Mouse (Mus musculus): ENCODE results near the gene Hoxa13.

The Hoxa13 gene

DNA sequence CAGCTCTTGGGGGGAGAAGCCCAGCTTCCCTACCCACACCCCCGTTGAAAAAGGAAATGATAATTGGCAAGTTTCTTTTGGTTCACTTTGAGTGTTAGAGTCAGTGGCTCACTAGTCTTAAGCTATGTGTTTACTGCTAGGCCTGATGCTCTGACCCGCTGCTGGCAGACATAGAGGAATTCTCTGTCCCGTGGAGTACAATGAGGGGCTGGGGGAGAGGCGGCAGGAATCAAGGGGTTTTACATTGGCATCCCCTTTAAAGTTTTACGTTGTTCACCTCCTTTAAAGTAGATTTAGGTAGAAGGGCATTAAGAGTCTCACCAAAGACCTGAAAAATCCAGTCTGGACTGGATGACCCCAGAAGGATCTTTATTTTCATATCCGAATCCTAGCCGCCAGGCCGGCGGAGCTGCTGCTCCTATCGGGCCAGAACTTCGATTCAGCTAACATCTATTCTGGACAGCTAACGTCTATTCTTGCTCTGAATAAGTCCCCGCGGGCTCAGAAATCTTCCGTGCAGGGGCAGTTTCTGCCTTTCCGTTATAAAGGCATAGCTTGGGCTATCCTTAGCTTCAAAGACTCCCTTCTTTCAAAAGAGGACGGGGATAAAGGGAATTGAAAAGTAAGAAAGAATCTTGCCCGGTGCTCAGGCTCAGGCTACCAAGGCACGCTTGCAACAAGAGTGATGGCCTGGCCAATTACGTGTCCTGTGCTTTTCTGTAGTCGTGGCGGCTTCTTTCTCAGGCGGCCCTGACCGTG is 8.5 kb downstream of the Hoxa13 start:
- no peak for DNase-seq (ENCODE audit: extremely low spot score)

DNA sequence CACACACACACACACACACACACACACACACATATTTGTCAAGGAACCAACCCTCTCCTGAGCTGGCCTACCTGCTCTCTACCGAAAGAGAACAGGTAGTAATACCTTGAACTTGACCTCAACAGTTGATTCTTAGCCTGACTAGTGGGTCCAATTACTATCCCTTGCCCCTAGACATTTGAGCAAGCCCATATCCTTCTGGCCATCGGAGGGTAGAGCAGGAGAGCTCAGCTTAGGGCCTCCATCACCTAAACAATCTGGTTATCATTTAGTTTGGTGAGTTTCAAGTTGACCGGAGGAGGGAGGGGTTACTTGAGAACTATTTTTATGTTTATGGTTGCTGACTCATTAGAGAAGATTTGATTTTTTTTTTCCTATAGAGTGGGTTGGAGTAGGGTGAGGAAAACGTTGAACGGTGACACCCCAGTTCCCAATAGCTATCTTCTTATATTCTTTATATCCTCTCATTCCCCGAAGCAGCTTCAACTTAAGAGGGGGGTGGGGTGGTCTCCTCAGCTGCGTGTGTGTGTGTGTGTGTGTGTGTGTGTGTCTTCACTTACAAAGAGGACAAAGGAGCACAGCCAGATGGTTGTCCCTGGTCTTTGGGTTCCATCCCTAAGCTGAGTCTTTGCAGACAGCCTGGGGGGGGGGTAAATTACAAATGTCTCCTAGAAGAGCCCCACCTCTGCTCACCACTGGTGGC is 9.4 kb downstream of the Hoxa13 start:
- no peak for DNase-seq (ENCODE audit: extremely low spot score)

DNA sequence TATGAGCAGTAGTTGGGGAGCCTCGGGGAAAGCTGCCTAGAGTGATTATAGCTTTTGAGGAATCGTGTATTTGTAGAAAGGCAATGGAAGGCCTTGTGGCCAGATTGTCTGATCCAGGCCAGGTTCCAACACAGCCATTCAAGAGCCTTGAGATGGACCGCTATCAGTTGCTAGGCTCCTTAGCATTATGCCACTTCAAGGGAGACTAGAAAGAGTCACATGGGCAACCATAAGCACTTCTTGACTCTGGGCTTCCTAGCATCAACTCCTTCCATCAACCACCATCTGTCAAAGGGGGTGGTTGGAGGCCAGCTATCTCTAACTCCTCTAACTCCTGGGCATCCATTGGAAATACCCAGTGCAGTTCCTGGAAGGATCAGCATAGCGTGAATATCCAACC is 10.9 kb downstream of the Hoxa13 start:
- DNase-seq (ENCODE audit: extremely low spot score) = no peak

DNA sequence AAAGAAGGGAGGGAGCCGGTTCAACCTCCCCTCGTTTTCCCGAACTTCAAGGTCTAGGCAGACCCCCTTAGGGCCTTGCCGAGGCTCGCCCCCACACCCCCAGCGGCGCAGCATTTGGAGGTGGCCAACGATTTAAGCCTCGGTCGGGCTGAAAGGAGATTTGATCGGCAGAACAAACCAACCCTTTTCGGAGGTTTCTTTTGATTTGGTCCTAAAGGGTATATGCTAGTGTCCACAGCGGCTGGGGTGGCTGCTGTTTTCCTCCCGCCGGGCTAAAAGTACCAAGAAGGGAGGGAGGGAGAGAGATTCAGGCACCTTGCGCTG is 11.3 kb downstream of the Hoxa13 start:
- no peak for DNase-seq (ENCODE audit: extremely low spot score)

DNA sequence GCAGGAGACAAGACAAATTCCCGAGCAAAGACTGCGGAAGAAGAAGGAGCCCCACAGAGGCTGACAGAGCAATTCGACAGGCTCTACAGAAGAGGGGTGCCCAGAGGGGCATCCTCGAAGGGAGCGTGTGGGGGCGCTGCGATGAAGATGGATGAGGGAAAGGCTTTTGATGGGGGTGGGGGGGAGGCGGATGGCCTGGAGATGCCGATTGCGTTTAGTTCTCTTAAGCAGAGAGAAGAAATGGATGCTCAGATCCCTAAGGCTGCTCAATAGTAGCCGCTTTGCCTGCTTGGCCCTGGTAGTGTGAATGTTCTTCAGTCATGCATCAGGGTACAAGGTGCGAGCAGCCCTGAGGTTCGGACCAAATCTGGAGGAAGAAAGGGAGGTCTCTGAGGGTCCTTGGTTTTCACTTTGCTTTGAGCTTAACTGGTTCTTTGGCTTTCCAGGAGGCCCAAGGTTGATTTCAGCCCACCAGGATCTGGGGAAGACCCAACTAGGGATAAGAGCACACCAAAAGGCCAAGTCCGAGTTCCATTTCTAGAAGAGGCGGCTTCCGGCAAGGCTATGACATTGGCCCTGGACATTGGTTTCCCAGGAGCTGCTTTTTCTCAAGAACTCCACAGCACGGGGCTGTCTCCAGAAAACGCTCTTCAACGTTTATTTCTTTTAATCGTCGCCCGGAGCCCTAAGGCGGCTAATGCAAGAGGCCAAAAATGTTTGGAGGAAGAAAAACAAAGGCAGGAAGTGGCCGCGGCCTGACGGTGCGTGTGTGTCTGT is 11.9 kb downstream of the Hoxa13 start:
- no peak for DNase-seq (ENCODE audit: extremely low spot score)

DNA sequence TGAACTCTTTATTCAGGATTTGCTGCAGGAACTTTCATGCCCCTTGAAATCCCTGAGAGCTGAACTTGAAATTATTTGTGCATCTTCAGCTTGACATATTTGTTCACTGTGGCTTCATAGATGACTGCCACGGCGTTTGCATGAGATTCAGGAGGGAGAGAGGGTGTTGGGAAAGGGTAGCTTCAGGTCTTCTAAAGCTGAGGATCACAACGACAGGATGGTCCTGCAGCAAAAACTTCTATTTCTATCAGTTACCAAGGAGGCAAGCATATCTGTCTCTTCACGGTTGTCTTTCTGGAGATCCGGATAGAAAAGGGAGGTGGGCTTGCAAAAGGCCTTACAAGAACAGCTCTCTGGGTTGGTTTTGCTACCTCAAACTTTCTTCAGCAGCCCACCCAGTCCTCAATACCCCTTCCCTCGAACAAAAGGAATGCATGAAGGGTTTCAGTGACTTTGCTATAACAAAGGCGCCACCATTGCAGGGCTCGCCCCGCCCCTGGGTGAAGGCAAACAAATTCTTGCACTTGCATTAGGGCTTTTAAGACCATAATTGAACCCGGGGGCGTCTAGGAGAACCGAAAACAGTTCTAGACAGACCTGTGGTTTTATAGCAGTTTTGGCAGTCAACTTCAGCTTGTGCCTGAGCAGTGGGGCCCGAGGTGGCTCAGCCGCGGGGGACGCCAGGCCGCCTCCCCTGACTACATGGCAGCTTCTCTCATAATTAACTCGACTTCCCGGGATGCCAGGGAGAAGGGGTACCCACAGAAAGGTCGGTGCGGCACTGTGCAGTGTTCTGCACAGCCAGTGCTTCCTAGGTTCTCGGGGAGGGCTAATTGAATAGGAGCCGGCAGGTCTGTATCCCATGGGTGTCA is 12.7 kb downstream of the Hoxa13 start:
- DNase-seq (ENCODE audit: extremely low spot score) = no peak

DNA sequence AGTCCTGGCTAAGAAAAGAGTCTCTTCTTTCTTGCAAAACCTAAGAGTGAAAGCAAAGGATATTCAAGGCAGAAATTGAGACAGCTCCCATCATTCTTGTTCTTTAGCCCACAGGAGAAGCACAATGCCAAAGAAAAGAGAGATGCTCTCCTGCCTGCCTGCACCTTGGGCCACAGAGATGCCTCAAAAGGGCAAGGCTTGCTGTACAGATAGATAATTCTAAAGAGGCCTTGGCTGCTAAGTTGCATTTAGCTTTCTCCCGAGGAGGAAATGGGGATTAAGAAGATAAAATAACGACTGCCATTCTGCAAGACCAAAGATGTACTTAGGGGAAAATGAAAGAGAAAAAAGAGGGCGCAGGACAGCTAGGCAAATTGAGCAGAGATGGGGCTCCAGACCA is 13.8 kb downstream of the Hoxa13 start:
- no peak for DNase-seq (ENCODE audit: extremely low spot score)

DNA sequence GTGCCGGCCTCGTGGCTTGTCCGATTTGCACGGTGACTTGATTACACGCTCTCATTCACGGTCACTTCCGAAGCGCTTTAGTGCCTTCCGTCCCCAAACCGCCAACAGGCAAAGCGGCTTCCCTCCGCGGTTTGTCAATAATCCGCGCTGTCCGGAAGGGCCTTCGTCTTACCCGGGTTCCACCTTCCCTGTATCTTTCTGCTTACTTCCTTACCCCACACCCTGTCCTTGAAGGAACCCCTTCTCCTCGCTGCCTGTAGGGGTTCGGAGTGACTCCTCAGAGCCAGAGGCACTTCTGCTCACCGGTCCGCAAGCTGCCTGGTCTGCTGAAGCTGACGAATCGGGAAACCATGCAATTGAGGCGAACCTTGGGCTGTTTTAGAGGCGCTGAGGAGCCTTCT is 14.3 kb downstream of the Hoxa13 start:
- no peak for DNase-seq (ENCODE audit: extremely low spot score)

DNA sequence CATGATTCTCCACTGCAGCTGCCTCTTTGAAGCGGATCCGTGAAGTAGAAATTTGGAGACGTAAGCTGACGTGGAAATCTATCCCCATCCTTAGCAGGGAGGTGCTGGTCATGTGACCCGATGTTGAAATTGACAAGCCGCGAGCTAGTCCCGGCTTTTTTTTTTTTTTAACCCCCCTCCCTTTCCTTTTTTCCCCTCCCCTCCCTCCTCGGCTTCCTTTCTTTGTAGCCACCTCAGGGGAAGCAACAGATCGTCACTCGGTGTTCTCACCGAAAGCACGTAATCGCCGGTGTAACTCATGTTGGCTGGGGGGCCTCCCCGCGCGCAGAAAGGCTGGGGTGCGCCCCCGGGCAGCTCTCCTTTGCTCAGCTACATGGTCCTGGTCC is 14.9 kb downstream of the Hoxa13 start, which contains the start of gene Hoxa11:
TSS of gene Hoxa11 (minus strand) at position 54 of the 386 bp plus-strand sequence.
- no peak for DNase-seq (ENCODE audit: extremely low spot score)

DNA sequence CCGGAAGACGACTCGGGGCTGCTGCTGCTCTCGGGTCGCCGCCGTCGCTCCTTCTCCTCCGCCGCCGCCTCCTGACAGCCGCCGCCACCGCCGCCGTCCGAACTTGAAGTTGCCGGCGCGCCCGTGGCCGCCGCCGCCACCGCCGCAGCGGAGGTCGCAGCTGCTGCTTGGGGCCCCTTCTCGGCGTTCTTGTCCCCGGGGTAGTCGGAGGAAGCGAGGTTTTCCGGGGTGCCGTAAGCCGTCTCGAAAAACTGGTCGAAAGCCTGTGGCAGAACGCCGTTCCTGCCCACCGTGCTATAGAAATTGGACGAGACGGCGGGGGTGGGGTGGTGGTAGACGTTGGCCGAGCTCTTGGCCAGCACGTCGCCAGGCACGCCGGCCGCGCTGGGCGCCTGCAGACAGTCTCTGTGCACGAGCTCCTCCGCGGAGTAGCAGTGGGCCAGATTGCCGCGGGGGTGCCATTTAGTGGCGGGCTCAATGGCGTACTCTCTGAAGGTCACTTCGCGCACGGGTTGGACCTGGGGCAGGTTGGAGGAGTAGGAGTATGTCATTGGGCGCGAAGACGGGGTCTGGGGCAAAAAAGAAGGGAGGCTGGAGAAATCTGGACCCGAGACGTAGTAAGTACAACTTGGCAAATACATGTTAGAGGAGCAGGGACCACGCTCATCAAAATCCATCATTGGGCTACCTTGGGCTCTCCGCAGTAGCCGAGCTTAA is 15.5 kb downstream of the Hoxa13 start:
- DNase-seq (ENCODE audit: extremely low spot score) = peak; percentile 64

DNA sequence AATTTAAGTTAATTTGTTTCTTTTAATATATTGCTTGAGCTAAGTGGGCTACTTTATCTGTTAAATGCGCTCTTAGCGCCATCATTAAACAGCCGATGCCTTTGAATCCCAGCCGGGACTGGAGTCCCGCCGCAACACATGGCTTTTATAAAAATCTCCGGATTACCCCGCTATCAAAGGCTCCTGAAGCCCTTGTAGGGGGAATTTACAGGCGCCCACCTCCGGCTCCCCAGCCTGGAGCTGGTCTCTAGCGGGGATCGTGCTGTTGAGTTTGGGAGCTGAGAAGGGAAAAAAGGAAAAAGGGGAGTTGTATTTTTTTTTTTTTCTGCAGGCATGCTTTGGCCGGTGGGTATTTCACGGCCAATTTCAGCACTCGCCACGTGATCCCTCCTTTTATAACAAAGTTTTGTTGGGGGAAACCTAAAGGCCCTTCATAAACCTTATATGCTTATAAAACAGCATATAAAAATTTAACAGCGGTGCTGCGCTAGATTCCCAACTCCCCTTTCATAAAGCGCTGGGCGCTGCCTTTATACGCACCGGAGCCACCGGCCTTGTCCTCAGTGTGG is 16.1 kb downstream of the Hoxa13 start:
- no peak for DNase-seq (ENCODE audit: extremely low spot score)

DNA sequence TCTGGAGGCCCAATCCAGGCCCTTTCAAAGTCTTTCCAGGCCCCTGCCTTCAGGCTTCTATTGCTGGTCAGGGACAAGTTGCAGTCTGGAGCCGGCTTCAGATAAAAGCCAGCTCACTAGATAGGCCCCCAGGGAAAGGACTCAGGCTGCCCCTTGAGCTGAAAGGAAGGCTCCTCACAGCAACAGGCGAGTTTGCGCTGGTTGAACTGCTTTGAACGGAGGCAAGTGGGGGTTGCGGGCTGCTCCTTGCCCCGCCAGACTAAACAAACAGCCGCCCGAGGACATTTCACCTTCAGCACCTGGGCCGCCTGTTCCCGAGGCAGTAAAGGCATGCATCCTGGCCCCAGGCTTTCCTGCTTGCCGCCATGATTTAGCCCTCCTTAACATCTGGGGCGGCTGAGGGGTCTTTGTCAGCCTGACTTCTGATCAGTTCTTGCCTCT is 17.0 kb downstream of the Hoxa13 start:
- DNase-seq (ENCODE audit: extremely low spot score) = no peak

DNA sequence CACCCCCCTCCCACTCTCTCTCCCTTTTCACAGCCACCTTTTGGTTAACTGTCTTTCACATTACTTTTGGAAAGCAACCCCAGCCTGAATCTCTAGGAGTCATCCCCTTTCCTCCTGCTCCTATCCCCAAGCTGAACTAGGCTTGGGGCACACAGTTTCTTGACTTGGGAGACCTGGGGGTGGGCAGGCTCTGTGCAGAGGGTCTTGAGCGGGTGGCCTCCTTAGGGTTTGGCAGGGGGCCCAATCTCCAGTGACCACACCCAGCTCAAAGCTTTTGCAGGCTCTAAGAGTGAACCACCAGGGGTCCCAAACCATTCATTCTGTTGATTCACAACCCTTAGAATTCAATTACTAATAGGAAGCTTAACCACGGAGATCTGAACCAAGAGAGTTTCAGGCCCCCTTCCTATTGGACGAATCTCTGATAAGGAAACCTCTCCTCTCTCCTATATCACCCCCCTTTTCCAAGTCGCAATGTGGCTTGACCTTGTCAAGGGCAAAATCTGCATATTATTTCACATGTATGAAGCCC is 17.8 kb downstream of the Hoxa13 start:
- no peak for DNase-seq (ENCODE audit: extremely low spot score)

DNA sequence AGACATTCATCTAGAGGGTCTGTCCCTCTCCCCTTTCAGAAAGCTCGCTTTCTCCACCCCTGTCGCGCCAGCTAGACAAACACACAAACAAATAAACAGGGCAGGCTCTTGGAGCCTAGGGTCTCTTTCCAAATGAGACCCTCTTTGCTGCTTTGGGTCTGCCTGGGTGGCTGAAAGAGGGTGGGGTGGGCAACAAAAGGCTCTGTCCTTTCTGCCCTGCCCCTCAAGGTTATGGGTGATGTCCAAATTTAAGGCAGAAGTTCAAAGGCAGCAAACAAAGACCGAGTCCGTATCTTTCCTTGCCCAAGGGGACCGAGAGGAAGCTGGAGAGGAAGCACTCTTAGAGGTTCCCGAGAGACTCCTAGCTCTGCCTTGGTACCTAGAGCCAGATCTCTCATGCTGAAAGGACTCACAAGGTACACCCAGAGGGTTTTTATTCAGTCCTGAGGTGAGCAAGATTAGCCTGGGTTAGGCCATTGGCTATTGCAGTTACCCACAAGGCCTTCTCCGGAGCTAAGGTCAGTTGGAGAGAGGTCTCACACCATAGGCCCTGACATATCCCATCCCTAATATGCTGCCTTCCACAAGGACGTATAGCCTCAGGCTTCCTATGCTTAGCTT is 19.6 kb downstream of the Hoxa13 start:
- DNase-seq (ENCODE audit: extremely low spot score) = no peak

DNA sequence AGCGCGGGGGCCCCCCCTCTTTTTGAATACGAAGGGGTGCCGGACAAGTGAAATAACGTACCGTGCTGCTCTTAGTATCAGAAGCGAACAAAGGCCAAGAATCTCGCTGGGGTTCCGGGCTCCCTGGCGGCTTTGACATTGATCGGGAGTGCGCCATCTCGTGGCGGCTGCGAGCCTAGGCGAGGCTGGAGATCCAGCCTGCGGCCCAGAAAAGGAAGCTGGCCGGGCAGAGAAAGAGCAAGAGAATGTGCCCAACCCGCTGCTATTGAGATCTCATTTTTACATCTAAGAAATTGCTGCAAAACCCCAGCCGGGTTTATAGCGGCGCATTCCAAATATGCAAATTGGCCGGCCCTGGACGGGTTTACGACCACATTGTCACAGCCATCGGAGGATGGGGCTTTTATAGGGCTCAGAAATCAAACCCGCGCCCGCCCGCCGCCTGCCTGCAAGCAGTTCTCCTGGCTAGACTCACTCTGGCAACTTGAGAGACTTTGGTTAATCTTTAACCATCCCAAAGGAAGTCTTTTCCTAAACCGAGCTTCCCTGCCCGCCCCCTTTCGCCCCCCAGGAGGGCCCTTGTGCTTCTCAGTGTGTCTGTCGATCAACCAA is 20.2 kb downstream of the Hoxa13 start, which contains the start of gene Hoxa10:
TSS of gene Hoxa10 (minus strand) at position 466 of the 612 bp plus-strand sequence.
- DNase-seq (ENCODE audit: extremely low spot score) = peak; percentile 89

DNA sequence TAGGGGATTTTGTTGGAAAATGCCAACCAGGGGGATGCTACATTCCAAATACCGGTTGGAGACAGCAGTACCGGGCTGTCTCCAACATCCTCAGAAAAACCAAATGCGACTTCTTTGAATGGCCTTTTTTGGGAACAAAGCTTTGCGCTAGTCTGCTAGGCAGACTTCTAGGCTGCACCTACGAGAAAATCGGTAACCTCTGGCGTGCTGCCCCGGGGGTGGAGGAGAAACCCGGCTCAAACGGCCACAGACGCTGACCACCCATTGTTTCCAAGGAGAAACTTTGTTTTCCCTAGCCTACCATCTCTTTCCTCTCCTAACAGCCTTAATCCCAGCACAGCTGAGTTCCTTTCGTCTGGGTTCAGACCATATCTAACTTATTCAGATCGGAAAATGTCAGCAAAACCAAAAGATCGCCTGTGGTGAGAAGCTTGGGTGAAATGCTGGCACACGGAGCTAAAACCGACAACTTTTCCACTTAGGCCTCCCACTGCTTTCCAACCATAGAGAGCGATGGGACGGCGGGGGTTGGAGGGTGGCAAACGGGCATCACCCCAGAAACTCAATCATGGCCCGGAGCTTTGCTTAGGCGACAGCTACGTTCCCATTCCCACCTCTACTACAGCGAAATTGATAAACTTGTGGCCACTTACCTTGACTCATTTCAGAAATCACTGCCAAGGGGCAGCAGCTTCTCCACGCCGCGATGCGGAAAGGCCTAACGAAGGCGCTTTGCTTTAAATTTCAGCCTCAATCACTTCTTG is 20.9 kb downstream of the Hoxa13 start:
- no peak for DNase-seq (ENCODE audit: extremely low spot score)

DNA sequence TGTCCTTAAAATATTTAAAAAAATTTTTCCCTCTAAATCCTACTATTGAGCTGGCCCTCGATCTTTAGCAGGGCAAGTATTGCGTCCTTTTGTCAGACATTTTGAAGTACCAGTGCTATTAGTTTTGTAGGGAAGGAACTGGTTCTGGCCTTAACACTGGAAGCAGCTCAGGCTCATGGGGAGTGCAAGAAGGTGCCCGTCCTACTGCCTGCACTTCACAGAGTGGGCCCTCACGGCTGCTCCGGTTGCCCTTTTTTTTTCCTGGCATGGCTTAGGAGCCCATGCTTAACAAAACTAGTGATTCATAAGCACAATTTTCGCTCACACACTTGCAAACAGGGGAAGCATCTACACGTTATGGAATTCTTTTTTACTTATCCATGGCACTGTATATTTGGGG is 21.7 kb downstream of the Hoxa13 start:
- no peak for DNase-seq (ENCODE audit: extremely low spot score)

DNA sequence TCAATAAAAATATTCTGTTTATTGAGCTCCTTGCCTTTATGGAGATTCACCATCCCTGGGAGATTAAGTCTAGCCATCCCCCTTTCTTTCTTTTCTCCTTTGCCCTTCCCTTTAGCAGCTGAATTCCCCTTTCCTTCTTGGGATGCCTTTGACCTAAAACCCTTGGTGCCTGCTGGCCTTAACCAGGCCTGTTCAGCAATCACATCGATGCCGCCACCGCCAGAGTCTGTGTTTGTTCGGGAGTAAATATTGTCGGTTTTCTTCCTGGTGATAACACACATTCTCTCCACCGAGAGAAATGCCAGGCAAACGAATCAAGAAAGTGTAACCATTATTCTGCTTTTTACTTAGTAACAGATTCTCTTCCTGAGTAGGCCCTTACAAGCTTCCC is 22.5 kb downstream of the Hoxa13 start:
- DNase-seq (ENCODE audit: extremely low spot score) = no peak

All from embryo, embryonic 9.5 days (tissue).